Mouse (Mus musculus): ENCODE results near the gene Aarsd1. TPM values are rescaled to one million over a fixed set of nuclear protein-coding genes. Genes with fewer than 3 reads are reported as not detected.
A peak's percentile ranks its signal among the peaks of the same experiment; 100 is the strongest.
"Not testable (repeated sequence)": the region's sequence is repeated elsewhere in the genome, so short reads cannot be mapped to it uniquely, and the experiment has no call there.

The Aarsd1 gene
- polyA plus RNA-seq, 1 experiment from 2014 or later: 26.5 TPM

- Histone ChIP-seq H3K9ac (replicated peaks; ENCODE audit: low read depth) (no peak overlapping the region), H3K4me3 (ENCODE audit: low read depth, low read length) (no peak overlapping the region), H3K4me1 (ENCODE audit: insufficient read depth, low read depth, low read length) (no peaks in the 10 kb centered on the region), H3K4me2 (replicated peaks; ENCODE audit: low read depth, low read length) (no peak overlapping the region), H3K27ac (ENCODE audit: low read length) (no peak overlapping the region), H3K27me3 (replicated peaks; ENCODE audit: insufficient read depth, low read length) (no peaks in the 10 kb centered on the region), H3K9me3 (ENCODE audit: low read length) (no peaks in the 10 kb centered on the region), H3K36me3 (ENCODE audit: insufficient read depth, low read length) (peaks cover 9% of the 10 kb centered on the region; the same call in 1 of the 2 replicates)
- ATAC-seq (no peak), DNase-seq (ENCODE audit: low spot score) (no peak)
- 64% methylated on average over 7 of the region's 7 CpGs for WGBS
- TF ChIP-seq CTCF (IDR thresholded peaks at IDR 0.05): no peak
- TF ChIP-seq EP300 (IDR thresholded peaks at IDR 0.05): no peak
These were observed 38.2 kb upstream of the Aarsd1 start for GRCm38 (mm10) chr11:101455627-101456026.

- H3K9ac ChIP-seq (replicated peaks; ENCODE audit: low read depth): no peak overlapping the region
- H3K4me1 ChIP-seq (ENCODE audit: insufficient read depth, low read depth, low read length): 0 out of 2 replicates have a peak, but pooled peaks cover 4% of the 10 kb centered on the region
- H3K27ac ChIP-seq (ENCODE audit: low read length): no peak overlapping the region
- no peak for TF ChIP-seq EP300 (IDR thresholded peaks at IDR 0.05)
- no peak for TF ChIP-seq CTCF (IDR thresholded peaks at IDR 0.05)
- H3K4me3 ChIP-seq (ENCODE audit: low read depth, low read length): no peak overlapping the region
- ATAC-seq (no peak), DNase-seq (ENCODE audit: low spot score) (no peak)
- H3K27me3 ChIP-seq (replicated peaks; ENCODE audit: insufficient read depth, low read length): no peaks in the 10 kb centered on the region
- no peaks in the 10 kb centered on the region for H3K9me3 ChIP-seq (ENCODE audit: low read length)
- 56% methylated on average over 6 of the region's 6 CpGs for WGBS
- no peak overlapping the region for H3K4me2 ChIP-seq (replicated peaks; ENCODE audit: low read depth, low read length)
- peaks cover 3% of the 10 kb centered on the region; the same call in 1 of the 2 replicates for H3K36me3 ChIP-seq (ENCODE audit: insufficient read depth, low read length)
These were observed 37.3 kb upstream of the Aarsd1 start for GRCm38 (mm10) chr11:101454702-101455101.

GRCm38 (mm10) chr11:101452093-101452774, 34.8 kb upstream of the Aarsd1 start:
- Histone ChIP-seq H3K4me3 (ENCODE audit: low read depth, low read length) (no peak overlapping the region), H3K9ac (replicated peaks; ENCODE audit: low read depth) (no peak overlapping the region), H3K27me3 (replicated peaks; ENCODE audit: insufficient read depth, low read length) (no peaks in the 10 kb centered on the region), H3K9me3 (ENCODE audit: low read length) (no peaks in the 10 kb centered on the region), H3K4me2 (replicated peaks; ENCODE audit: low read depth, low read length) (no peak overlapping the region), H3K36me3 (ENCODE audit: insufficient read depth, low read length) (no peaks in the 10 kb centered on the region), H3K27ac (ENCODE audit: low read length) (no peak overlapping the region), H3K4me1 (ENCODE audit: insufficient read depth, low read depth, low read length) (peaks cover 9% of the 10 kb centered on the region; the same call in 1 of the 2 replicates)
- 52% methylated on average over 10 of the region's 10 CpGs for whole genome bisulfite sequencing
- DNase-seq (ENCODE audit: low spot score) (no peak), ATAC-seq (no peak)
- no peak for TF ChIP-seq CTCF (IDR thresholded peaks at IDR 0.05)
- TF ChIP-seq EP300 (IDR thresholded peaks at IDR 0.05): no peak

- ATAC-seq (no peak), DNase-seq (ENCODE audit: low spot score) (no peak)
- H3K4me2 ChIP-seq (replicated peaks; ENCODE audit: low read depth, low read length): no peak overlapping the region
- H3K4me3 ChIP-seq (ENCODE audit: low read depth, low read length): no peak overlapping the region
- no peak overlapping the region for H3K9ac ChIP-seq (replicated peaks; ENCODE audit: low read depth)
- 92% methylated on average over 10 of the region's 10 CpGs for WGBS
- H3K4me1 ChIP-seq (ENCODE audit: insufficient read depth, low read depth, low read length): peaks cover 9% of the 10 kb centered on the region; the same call in 1 of the 2 replicates
- H3K36me3 ChIP-seq (ENCODE audit: insufficient read depth, low read length): no peaks in the 10 kb centered on the region
- no peak overlapping the region for H3K27ac ChIP-seq (ENCODE audit: low read length)
- no peaks in the 10 kb centered on the region for H3K27me3 ChIP-seq (replicated peaks; ENCODE audit: insufficient read depth, low read length)
- TF ChIP-seq EP300 (IDR thresholded peaks at IDR 0.05): no peak
- no peak for TF ChIP-seq CTCF (IDR thresholded peaks at IDR 0.05)
- no peaks in the 10 kb centered on the region for H3K9me3 ChIP-seq (ENCODE audit: low read length)
These were observed 34.1 kb upstream of the Aarsd1 start for GRCm38 (mm10) chr11:101451536-101451935.

GRCm38 (mm10) chr11:101450394-101450793, 33.0 kb upstream of the Aarsd1 start:
- no peak overlapping the region for H3K4me2 ChIP-seq (replicated peaks; ENCODE audit: low read depth, low read length)
- no peak for DNase-seq (ENCODE audit: low spot score)
- H3K9me3 ChIP-seq (ENCODE audit: low read length): no peaks in the 10 kb centered on the region
- no peak for TF ChIP-seq EP300 (IDR thresholded peaks at IDR 0.05)
- TF ChIP-seq CTCF (IDR thresholded peaks at IDR 0.05): peak; percentile 55
- H3K27ac ChIP-seq (ENCODE audit: low read length): no peak overlapping the region
- H3K27me3 ChIP-seq (replicated peaks; ENCODE audit: insufficient read depth, low read length): no peaks in the 10 kb centered on the region
- H3K4me1 ChIP-seq (ENCODE audit: insufficient read depth, low read depth, low read length): peaks cover 9% of the 10 kb centered on the region; the same call in 1 of the 2 replicates
- H3K36me3 ChIP-seq (ENCODE audit: insufficient read depth, low read length): no peaks in the 10 kb centered on the region
- no peak overlapping the region for H3K4me3 ChIP-seq (ENCODE audit: low read depth, low read length)
- H3K9ac ChIP-seq (replicated peaks; ENCODE audit: low read depth): no peak overlapping the region
- WGBS: 79% methylated on average over 3 of the region's 3 CpGs
- ATAC-seq: no peak

- H3K27ac ChIP-seq (ENCODE audit: low read length): 0 out of 2 replicates have a peak overlapping the region, but pooled peaks have one; percentile 91
- DNase-seq (ENCODE audit: low spot score); ATAC-seq; H3K27me3 ChIP-seq (replicated peaks; ENCODE audit: insufficient read depth, low read length); H3K36me3 ChIP-seq (ENCODE audit: insufficient read depth, low read length); H3K4me3 ChIP-seq (ENCODE audit: low read depth, low read length); H3K9ac ChIP-seq (replicated peaks; ENCODE audit: low read depth); H3K9me3 ChIP-seq (ENCODE audit: low read length); H3K4me1 ChIP-seq (ENCODE audit: insufficient read depth, low read depth, low read length): not testable (repeated sequence)
- 70% methylated on average over 4 of the region's 4 CpGs for WGBS
- H3K4me2 ChIP-seq (replicated peaks; ENCODE audit: low read depth, low read length): peak overlapping the region; percentile 50; the same call in 1 of the 2 replicates
These were observed 32.2 kb upstream of the Aarsd1 start for GRCm38 (mm10) chr11:101449596-101449995.
